Comparison of ENCODE assay signal across 33 mouse cellular contexts in the genomic region with DNA sequence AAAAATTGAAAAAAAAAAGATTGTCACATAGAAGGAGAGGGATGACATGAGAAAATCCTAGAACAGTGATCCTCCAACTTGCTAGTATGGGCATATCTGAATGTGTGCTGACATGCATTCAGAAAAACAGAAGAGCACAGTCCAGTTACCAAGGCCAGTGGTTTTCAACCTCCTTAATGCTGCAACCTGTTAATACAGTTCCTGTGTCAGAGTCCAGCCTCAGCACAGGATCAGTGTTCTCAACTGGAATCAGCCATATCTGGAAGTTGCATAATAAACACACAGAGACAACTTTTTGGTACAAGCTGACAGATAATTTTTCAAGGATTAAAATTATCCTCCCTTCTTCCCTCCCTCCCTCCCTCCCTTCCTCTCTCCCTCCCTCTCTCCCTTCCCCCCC.
"Had no signal": no experiment of that assay in that cellular context is flagged by ENCODE, and none has a peak within 500 bp of the region (broad histone marks: within the 10 kb centered on the region; RNA-seq: fewer than 3 reads in every experiment).

No protein-coding gene starts in this region.

- H3K4me1 ChIP-seq: heart, embryonic 10.5 days; heart, embryonic 12.5 days; heart, embryonic 13.5 days; heart, embryonic 15.5 days; hindbrain, embryonic 10.5 days; hindbrain, embryonic 12.5 days; hindbrain, embryonic 13.5 days; hindbrain, embryonic 15.5 days; kidney, embryonic 15.5 days had no signal

- DNase-seq: heart, postnatal 10 days; heart, postnatal 14 days; heart, postnatal 36 days; heart, postnatal 4 days; kidney, adult 11 months; kidney, adult 18-20 months; kidney, adult 2 months; kidney, adult 8-10 months; kidney, adult 9 months; kidney, postnatal 10 days; kidney, postnatal 14 days; kidney, postnatal 25 days; kidney, postnatal 36 days; kidney, postnatal 4 days; layer of hippocampus, adult 9-11 months; layer of hippocampus, postnatal 36 days had no signal

- H3K4me3 ChIP-seq: heart, embryonic 10.5 days; heart, embryonic 12.5 days; heart, embryonic 13.5 days; heart, embryonic 15.5 days; hindbrain, embryonic 10.5 days; hindbrain, embryonic 12.5 days; hindbrain, embryonic 13.5 days; hindbrain, embryonic 15.5 days; kidney, embryonic 15.5 days; layer of hippocampus, adult 2 months; left cerebral cortex, adult 2 months had no signal

- ATAC-seq: hindbrain, embryonic 16.5 days; hindbrain, postnatal 0 days; inflammation-experienced regulatory T-cells, adult 6 months had no signal

- H3K27me3 ChIP-seq: heart, embryonic 12.5 days; heart, embryonic 13.5 days; heart, embryonic 15.5 days; hindbrain, embryonic 12.5 days; hindbrain, embryonic 13.5 days; hindbrain, embryonic 15.5 days; kidney, embryonic 15.5 days had no signal

- H3K36me3 ChIP-seq: heart, embryonic 10.5 days; heart, embryonic 12.5 days; heart, embryonic 13.5 days; heart, embryonic 15.5 days; hindbrain, embryonic 10.5 days; hindbrain, embryonic 12.5 days; hindbrain, embryonic 13.5 days; hindbrain, embryonic 15.5 days; kidney, embryonic 15.5 days had no signal

- H3K27ac ChIP-seq: heart, embryonic 10.5 days; heart, embryonic 13.5 days; heart, embryonic 15.5 days; hindbrain, embryonic 10.5 days; hindbrain, embryonic 12.5 days; hindbrain, embryonic 13.5 days; hindbrain, embryonic 14.5 days; hindbrain, embryonic 15.5 days; hindbrain, postnatal 0 days; kidney, embryonic 15.5 days; kidney, postnatal 0 days; layer of hippocampus, adult 2 months; left cerebral cortex, adult 2 months had no signal

- H3K9ac ChIP-seq: heart, embryonic 12.5 days; heart, embryonic 13.5 days; heart, embryonic 15.5 days; hindbrain, embryonic 12.5 days; hindbrain, embryonic 13.5 days; hindbrain, embryonic 14.5 days; hindbrain, embryonic 15.5 days; kidney, embryonic 15.5 days had no signal

- H3K9me3 ChIP-seq: heart, embryonic 10.5 days; heart, embryonic 12.5 days; heart, embryonic 13.5 days; heart, embryonic 15.5 days; hindbrain, embryonic 10.5 days; hindbrain, embryonic 12.5 days; hindbrain, embryonic 13.5 days; hindbrain, embryonic 15.5 days; kidney, embryonic 15.5 days had no signal

- H3K4me2 ChIP-seq: heart, embryonic 11.5 days; heart, embryonic 12.5 days; heart, embryonic 13.5 days; heart, embryonic 15.5 days; hindbrain, embryonic 12.5 days; hindbrain, embryonic 13.5 days; hindbrain, embryonic 14.5 days; hindbrain, embryonic 15.5 days; kidney, embryonic 15.5 days had no signal
